Comparison of ENCODE assay signal across 9 mouse cellular contexts in genomic region chr7:131182685-131183084, GRCm38 (mm10). TPM values are rescaled to one million over a fixed set of nuclear protein-coding genes. Genes with fewer than 3 reads are reported as not detected.
DNase-seq lines count a peak whose midpoint lies in the region; ATAC-seq lines count a peak whose summit lies in the region.
"Had no signal": no experiment of that assay in that cellular context is flagged by ENCODE, and none has a peak within 500 bp of the region (broad histone marks: within the 10 kb centered on the region; RNA-seq: fewer than 3 reads in every experiment).

No protein-coding gene starts in this region.

- 28% methylated on average over 4 of the region's 4 CpGs for WGBS in forebrain, embryonic 10.5 days
- 29% methylated on average over 4 of the region's 4 CpGs for WGBS in forebrain, embryonic 13.5 days
- WGBS in liver, embryonic 12.5 days (ENCODE audit: insufficient replicate concordance) = 27% methylated on average over 4 of the region's 4 CpGs

- no peak overlapping the region for H3K4me2 ChIP-seq in forebrain, embryonic 13.5 days
- no peak overlapping the region for H3K4me2 ChIP-seq in liver, embryonic 12.5 days

- no peak for ATAC-seq in forebrain, embryonic 13.5 days
- no peak for ATAC-seq in liver, embryonic 12.5 days

- DNase-seq in forebrain, embryonic 10.5 days (ENCODE audit: extremely low spot score, low spot score) = peak; percentile 31
- peak; percentile 33 for DNase-seq in liver
- peak; percentile 35 for DNase-seq in adrenal gland, adult 2 months
- peak; percentile 11 to 38 for DNase-seq in heart, postnatal 36 days
- DNase-seq in lung, postnatal 4 days = peak; percentile 40 to 50
- peak; percentile 62 for DNase-seq in thymus, postnatal 25 days

- intact Hi-C loops in heart, postnatal 36 days (cut with DNase I) = loop anchor here (10.0 kb wide), 1 partner anchor 152 kb away; the partner anchor contains the start of gene Fam24a

- H3K4me3 ChIP-seq in forebrain, embryonic 10.5 days = no peak overlapping the region
- H3K4me3 ChIP-seq in forebrain, embryonic 13.5 days = no peak overlapping the region
- no peak overlapping the region for H3K4me3 ChIP-seq in liver, embryonic 12.5 days

- H3K4me1 ChIP-seq in forebrain, embryonic 10.5 days = no peaks in the 10 kb centered on the region; the same call in 1 of the 2 replicates
- no peaks in the 10 kb centered on the region for H3K4me1 ChIP-seq in forebrain, embryonic 13.5 days
- no peaks in the 10 kb centered on the region for H3K4me1 ChIP-seq in liver, embryonic 12.5 days

- H3K9me3 ChIP-seq in forebrain, embryonic 10.5 days = no peaks in the 10 kb centered on the region
- H3K9me3 ChIP-seq in forebrain, embryonic 13.5 days (replicated peaks) = no peaks in the 10 kb centered on the region
- no peaks in the 10 kb centered on the region for H3K9me3 ChIP-seq in liver, embryonic 12.5 days (replicated peaks)

- H3K27me3 ChIP-seq in forebrain, embryonic 10.5 days (ENCODE audit: poor library complexity, severe bottlenecking) = no peaks in the 10 kb centered on the region
- H3K27me3 ChIP-seq in forebrain, embryonic 13.5 days = no peaks in the 10 kb centered on the region
- H3K27me3 ChIP-seq in liver, embryonic 12.5 days (replicated peaks) = no peaks in the 10 kb centered on the region

- H3K27ac ChIP-seq in forebrain, embryonic 10.5 days = no peak overlapping the region
- no peak overlapping the region for H3K27ac ChIP-seq in forebrain, embryonic 13.5 days
- no peak overlapping the region for H3K27ac ChIP-seq in liver, embryonic 12.5 days

- H3K9ac ChIP-seq in forebrain, embryonic 13.5 days = no peak overlapping the region
- no peak overlapping the region for H3K9ac ChIP-seq in liver, embryonic 12.5 days

- H3K36me3 ChIP-seq in forebrain, embryonic 10.5 days (replicated peaks) = no peaks in the 10 kb centered on the region
- H3K36me3 ChIP-seq in forebrain, embryonic 13.5 days (ENCODE audit: poor library complexity, severe bottlenecking) = no peaks in the 10 kb centered on the region
- H3K36me3 ChIP-seq in liver, embryonic 12.5 days = no peaks in the 10 kb centered on the region

RNA-seq across cellular contexts. Expression of gene 5430419D17Rik, which starts 8.5 kb away (rescaled TPM):
- not detected in 2 replicates for polyA plus RNA-seq in forebrain, embryonic 10.5 days (2016; fragmentation: Nextera tagmentation; extraction: Ambion mirVana)
- polyA plus RNA-seq in forebrain, embryonic 13.5 days (2015; fragmentation: Nextera tagmentation; extraction: Ambion mirVana) = not detected in 2 replicates
- not detected in 2 replicates for polyA plus RNA-seq in liver, embryonic 12.5 days (2016; fragmentation: Nextera tagmentation; extraction: Ambion mirVana)
- total RNA-seq in adrenal gland, adult 2 months (2021) = not detected
- polyA plus RNA-seq in adrenal gland, adult 2 months (2012; rRNA removed) = not detected in 2 replicates
- total RNA-seq in heart, postnatal 36 days (2021) = 10 to 100 TPM; 12.5 to 14.2 TPM

RNA-seq across cellular contexts. Expression of gene 4933402N03Rik, which starts 36.6 kb away (rescaled TPM):
- polyA plus RNA-seq in forebrain, embryonic 10.5 days (2016; fragmentation: Nextera tagmentation; extraction: Ambion mirVana) = not detected in 2 replicates
- polyA plus RNA-seq in forebrain, embryonic 13.5 days (2015; fragmentation: Nextera tagmentation; extraction: Ambion mirVana) = not detected in 2 replicates
- polyA plus RNA-seq in liver, embryonic 12.5 days (2016; fragmentation: Nextera tagmentation; extraction: Ambion mirVana) = not detected in 2 replicates
- not detected for total RNA-seq in adrenal gland, adult 2 months (2021)
- not detected in 2 replicates for polyA plus RNA-seq in adrenal gland, adult 2 months (2012; rRNA removed)
- total RNA-seq in heart, postnatal 36 days (2021) = not detected
- polyA plus RNA-seq: heart, embryonic 14.5 days had no signal
